Mouse (Mus musculus) stomach, embryonic 15.5 days (tissue): ENCODE results near the gene Lingo1. TPM values are rescaled to one million over a fixed set of nuclear protein-coding genes. Genes with fewer than 3 reads are reported as not detected.

Source experiments
- ATAC-seq: fragments of 200-750 bp; cut with Nextera tagmentation; 2 replicates; pipeline ENCODE4 v1.8.0; 2017; ENCODE audit warnings: low read depth, moderate number of reproducible peaks, moderate TSS enrichment; ENCODE audit not compliant: insufficient read depth, low FRiP score
- H3K27ac ChIP-seq: fragments of 300-500 bp; sonication (generic); 2 replicates; pipeline ENCODE4 v1.5.1; 2015; ENCODE audit warnings: mild to moderate bottlenecking, inconsistent platforms
- H3K27me3 ChIP-seq: fragments of 300-500 bp; sonication (generic); replicated peaks from 2 replicates; pipeline ENCODE4 v1.6.1; 2015; ENCODE audit warnings: inconsistent platforms
- H3K36me3 ChIP-seq: fragments of 300-500 bp; sonication (generic); 2 replicates; pipeline ENCODE4 v1.6.1; 2015; ENCODE audit warnings: inconsistent platforms
- H3K4me1 ChIP-seq: fragments of 300-500 bp; sonication (generic); 2 replicates; pipeline ENCODE4 v1.6.1; 2015; ENCODE audit warnings: inconsistent platforms
- H3K4me2 ChIP-seq: fragments of 300-500 bp; sonication (generic); 2 replicates; pipeline ENCODE4 v1.6.1; 2015; ENCODE audit warnings: mild to moderate bottlenecking, inconsistent platforms
- H3K4me3 ChIP-seq: fragments of 300-500 bp; sonication (generic); replicated peaks from 2 replicates; pipeline ENCODE4 v1.5.1; 2015; ENCODE audit warnings: inconsistent platforms
- H3K9ac ChIP-seq: fragments of 300-500 bp; sonication (generic); 2 replicates; pipeline ENCODE4 v1.6.1; 2015; ENCODE audit warnings: inconsistent platforms
- H3K9me3 ChIP-seq: fragments of 300-500 bp; sonication (generic); 2 replicates; pipeline ENCODE4 v1.6.1; 2016; ENCODE audit warnings: inconsistent platforms
- WGBS: fragments of 180-500 bp; shearing (Covaris S2); methylation state at CpG from one replicate; pipeline ENCODE4 v1.1.7; 2015; 5-methylcytosine and 5-hydroxymethylcytosine counted together
- polyA plus RNA-seq: library from polyadenylated mRNA; unstranded; fragments of >200 nt; fragmentation: Nextera tagmentation; extraction: Ambion mirVana; gene quantifications from 2 replicates; pipeline ENCODE4 v1.2.1, GENCODE M21; 2015

Gene Lingo1
- polyA plus RNA-seq, 1 experiment from 2014 or later, result 2.8 TPM

DNA sequence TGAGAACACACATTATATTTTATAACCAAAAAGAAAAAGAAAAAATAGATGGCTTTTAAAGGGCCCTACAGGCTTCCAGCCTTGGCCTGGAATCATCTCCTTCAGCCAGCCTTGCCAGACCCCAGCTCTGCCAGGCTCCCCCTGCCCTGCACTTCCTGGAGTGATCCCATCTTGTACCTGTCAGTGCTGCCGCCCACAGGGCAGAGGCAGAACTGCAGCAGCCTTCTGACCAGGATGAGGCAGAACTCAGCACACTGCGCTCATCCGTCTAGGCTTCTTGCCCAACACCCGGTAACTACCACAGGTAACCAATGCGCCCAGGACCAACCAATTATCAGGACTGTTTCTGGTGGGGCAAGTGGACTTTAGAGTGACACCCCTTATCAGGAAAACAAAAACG lies 22.0 kb downstream of the Lingo1 start:
- H3K9ac ChIP-seq, result no peak overlapping the region
- H3K4me2 ChIP-seq, result no peak overlapping the region
- no peak overlapping the region for H3K4me3 ChIP-seq
- no peaks in the 10 kb centered on the region for H3K27me3 ChIP-seq
- ATAC-seq, result no peak
- no peaks in the 10 kb centered on the region for H3K36me3 ChIP-seq
- WGBS, result 48% methylated on average over 6 of the region's 6 CpGs
- no peaks in the 10 kb centered on the region for H3K9me3 ChIP-seq
- H3K4me1 ChIP-seq, result no peaks in the 10 kb centered on the region
- no peak overlapping the region for H3K27ac ChIP-seq

- Histone ChIP-seq H3K27ac (no peak overlapping the region), H3K4me1 (no peaks in the 10 kb centered on the region), H3K4me3 (no peak overlapping the region), H3K9me3 (no peaks in the 10 kb centered on the region), H3K4me2 (no peak overlapping the region), H3K36me3 (no peaks in the 10 kb centered on the region), H3K9ac (no peak overlapping the region), H3K27me3 (no peaks in the 10 kb centered on the region)
- WGBS, result 80% methylated on average over 7 of the region's 7 CpGs
- no peak for ATAC-seq
Measured at GRCm38 (mm10) chr9:56773666-56774065, 22.6 kb downstream of the Lingo1 start.

- H3K27ac ChIP-seq, result no peak overlapping the region
- H3K4me3 ChIP-seq, result no peak overlapping the region
- H3K9me3 ChIP-seq, result no peaks in the 10 kb centered on the region
- no peak overlapping the region for H3K4me2 ChIP-seq
- H3K27me3 ChIP-seq, result no peaks in the 10 kb centered on the region
- no peak for ATAC-seq
- H3K9ac ChIP-seq, result no peak overlapping the region
- H3K36me3 ChIP-seq, result no peaks in the 10 kb centered on the region
- peaks cover 3% of the 10 kb centered on the region; the same call in 1 of the 2 replicates for H3K4me1 ChIP-seq
- WGBS, result 71% methylated on average over 9 of the region's 9 CpGs
Measured at GRCm38 (mm10) chr9:56767653-56768136, 28.6 kb downstream of the Lingo1 start.

GRCm38 (mm10) chr9:56766629-56767357 lies 29.5 kb downstream of the Lingo1 start:
- peak; percentile 66; the same call in 1 of the 2 replicates for ATAC-seq
- H3K4me2 ChIP-seq, result no peak overlapping the region
- 43% methylated on average over 11 of the region's 11 CpGs for WGBS
- H3K27me3 ChIP-seq, result no peaks in the 10 kb centered on the region
- H3K36me3 ChIP-seq, result no peaks in the 10 kb centered on the region
- H3K9me3 ChIP-seq, result no peaks in the 10 kb centered on the region
- no peak overlapping the region for H3K4me3 ChIP-seq
- H3K4me1 ChIP-seq, result peaks cover 3% of the 10 kb centered on the region; the same call in 1 of the 2 replicates
- H3K9ac ChIP-seq, result no peak overlapping the region
- H3K27ac ChIP-seq, result no peak overlapping the region

- no peak for ATAC-seq
- no peaks in the 10 kb centered on the region for H3K36me3 ChIP-seq
- no peak overlapping the region for H3K4me3 ChIP-seq
- no peak overlapping the region for H3K4me2 ChIP-seq
- H3K9me3 ChIP-seq, result no peaks in the 10 kb centered on the region
- no peaks in the 10 kb centered on the region for H3K27me3 ChIP-seq
- 90% methylated on average over 9 of the region's 9 CpGs for WGBS
- no peak overlapping the region for H3K9ac ChIP-seq
- no peak overlapping the region for H3K27ac ChIP-seq
- no peaks in the 10 kb centered on the region for H3K4me1 ChIP-seq
Measured at GRCm38 (mm10) chr9:56762106-56762562, 34.1 kb downstream of the Lingo1 start.

DNA sequence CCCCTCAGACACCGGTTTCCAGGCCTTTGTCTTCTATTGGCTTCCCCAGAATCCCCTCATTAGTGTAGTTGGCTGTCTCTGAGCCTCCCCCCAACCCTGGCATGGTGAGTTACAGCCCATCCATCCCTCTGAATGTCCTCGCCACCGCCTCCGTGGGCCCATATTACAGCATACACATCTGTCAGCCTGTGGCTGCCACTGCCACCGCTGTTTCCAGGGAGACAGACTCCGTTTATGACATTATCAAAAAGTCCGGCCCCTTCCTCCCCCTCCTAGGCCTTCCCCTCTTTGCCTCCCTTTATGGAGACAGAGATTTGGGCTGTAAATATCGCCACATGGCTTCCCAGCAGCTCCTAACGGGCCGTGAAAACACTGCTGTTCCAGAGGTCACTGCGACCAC lies 38.5 kb downstream of the Lingo1 start:
- ATAC-seq, result no peak
- Histone ChIP-seq H3K4me3 (no peak overlapping the region), H3K36me3 (no peaks in the 10 kb centered on the region), H3K27ac (no peak overlapping the region), H3K9me3 (no peaks in the 10 kb centered on the region), H3K9ac (no peak overlapping the region), H3K4me1 (no peaks in the 10 kb centered on the region), H3K4me2 (no peak overlapping the region), H3K27me3 (no peaks in the 10 kb centered on the region; the same call in 1 of the 2 replicates)
- 27% methylated on average over 11 of the region's 11 CpGs for WGBS

DNA sequence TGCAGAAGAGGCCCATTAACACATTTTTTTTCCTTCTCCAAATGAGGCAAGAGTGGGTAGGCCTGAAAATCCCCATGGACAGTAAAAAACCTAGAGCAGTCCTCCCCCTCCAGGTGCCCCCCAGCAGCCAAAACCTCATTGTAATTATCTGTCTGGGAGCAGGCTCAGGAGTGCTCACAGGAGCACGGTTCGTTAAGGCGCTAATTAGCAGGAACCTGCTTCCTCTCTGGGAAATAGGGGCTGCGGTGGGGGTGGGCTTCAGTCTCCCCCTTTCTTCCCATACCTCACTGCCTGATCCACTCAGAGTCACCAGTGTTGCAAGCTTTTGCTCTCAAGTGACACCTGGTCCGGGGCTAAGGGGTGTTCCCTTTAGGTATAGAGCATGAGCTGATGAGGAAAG lies 41.1 kb downstream of the Lingo1 start:
- 85% methylated on average over 5 of the region's 5 CpGs for WGBS
- no peaks in the 10 kb centered on the region for H3K36me3 ChIP-seq
- no peak overlapping the region for H3K27ac ChIP-seq
- ATAC-seq, result no peak
- H3K4me1 ChIP-seq, result no peaks in the 10 kb centered on the region
- no peak overlapping the region for H3K4me3 ChIP-seq
- no peak overlapping the region for H3K4me2 ChIP-seq
- H3K27me3 ChIP-seq, result no peaks in the 10 kb centered on the region; the same call in 1 of the 2 replicates
- no peaks in the 10 kb centered on the region for H3K9me3 ChIP-seq
- no peak overlapping the region for H3K9ac ChIP-seq

GRCm38 (mm10) chr9:56753386-56753785 lies 42.9 kb downstream of the Lingo1 start:
- Histone ChIP-seq H3K4me1 (no peaks in the 10 kb centered on the region), H3K27ac (no peak overlapping the region), H3K4me2 (no peak overlapping the region), H3K36me3 (no peaks in the 10 kb centered on the region), H3K27me3 (no peaks in the 10 kb centered on the region; the same call in 1 of the 2 replicates), H3K4me3 (no peak overlapping the region), H3K9ac (no peak overlapping the region), H3K9me3 (no peaks in the 10 kb centered on the region)
- WGBS, result 74% methylated on average over 6 of the region's 6 CpGs
- no peak for ATAC-seq

DNA sequence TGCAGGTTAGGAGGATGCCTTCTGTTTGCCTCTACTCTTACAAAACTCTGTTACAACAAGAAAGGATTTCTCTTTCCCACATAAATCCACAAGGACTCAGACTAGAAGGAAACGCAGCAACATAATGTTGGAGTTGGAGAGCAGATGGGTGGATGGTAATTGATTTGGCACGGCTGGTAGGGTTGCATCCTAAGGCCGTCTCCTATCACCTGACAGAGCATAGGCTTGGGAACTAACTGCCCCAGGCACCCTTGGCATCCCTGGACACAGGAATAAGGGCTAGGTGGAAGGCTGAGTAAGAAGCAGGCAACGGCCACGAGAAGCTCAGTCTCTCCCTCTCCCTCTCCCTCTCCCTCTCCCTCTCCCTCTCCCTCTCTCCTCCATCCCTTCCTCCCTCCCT lies 48.2 kb downstream of the Lingo1 start:
- Histone ChIP-seq H3K27ac (no peak overlapping the region), H3K27me3 (no peaks in the 10 kb centered on the region), H3K4me3 (no peak overlapping the region), H3K4me2 (no peak overlapping the region), H3K9ac (no peak overlapping the region), H3K9me3 (no peaks in the 10 kb centered on the region), H3K4me1 (no peaks in the 10 kb centered on the region), H3K36me3 (no peaks in the 10 kb centered on the region)
- no peak for ATAC-seq
- WGBS, result 69% methylated on average over 5 of the region's 5 CpGs

GRCm38 (mm10) chr9:56746926-56747294 lies 49.4 kb downstream of the Lingo1 start:
- Histone ChIP-seq H3K36me3 (no peaks in the 10 kb centered on the region), H3K9ac (no peak overlapping the region), H3K27ac (no peak overlapping the region), H3K4me2 (no peak overlapping the region), H3K9me3 (no peaks in the 10 kb centered on the region), H3K4me3 (no peak overlapping the region), H3K27me3 (no peaks in the 10 kb centered on the region), H3K4me1 (no peaks in the 10 kb centered on the region)
- ATAC-seq, result no peak
- WGBS, result 60% methylated on average over 4 of the region's 4 CpGs

DNA sequence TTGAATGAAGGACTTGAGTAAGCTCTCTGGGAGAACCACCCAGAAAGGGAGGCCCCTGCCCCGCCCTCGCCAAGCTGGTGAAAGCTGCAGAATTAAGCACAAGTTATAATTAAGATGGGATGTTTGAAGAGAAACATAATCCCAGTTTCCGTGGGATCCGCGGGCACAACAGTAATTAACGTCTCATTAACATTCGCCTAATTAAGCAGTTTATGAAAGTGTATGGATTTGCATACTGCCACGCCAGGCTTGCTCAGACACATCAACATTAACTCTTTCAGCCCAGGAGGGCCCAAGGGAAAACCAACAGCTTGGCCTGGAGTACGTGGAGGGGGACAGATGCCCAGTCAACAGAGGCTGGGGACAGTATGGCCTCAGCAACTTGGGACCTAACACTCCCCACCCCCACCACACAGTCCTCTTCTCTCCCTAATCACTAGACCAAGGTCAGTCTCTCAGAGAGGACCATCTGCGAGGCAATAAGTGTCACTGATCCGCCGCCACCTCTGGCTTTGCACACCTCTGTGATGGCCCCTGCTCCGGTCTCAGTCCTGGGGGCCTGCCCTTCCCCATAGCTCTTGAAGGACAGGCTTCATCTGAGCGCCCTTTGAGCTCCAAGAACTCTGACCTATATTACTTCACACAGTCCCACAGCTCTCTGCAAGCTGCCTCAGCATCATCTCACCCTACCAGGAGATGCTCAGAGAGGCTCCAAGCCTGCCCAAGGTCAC lies 49.9 kb downstream of the Lingo1 start:
- Histone ChIP-seq H3K4me3 (no peak overlapping the region), H3K27ac (no peak overlapping the region), H3K27me3 (no peaks in the 10 kb centered on the region), H3K4me1 (no peaks in the 10 kb centered on the region), H3K4me2 (no peak overlapping the region), H3K9me3 (no peaks in the 10 kb centered on the region), H3K9ac (no peak overlapping the region), H3K36me3 (no peaks in the 10 kb centered on the region)
- ATAC-seq, result no peak
- WGBS, result 75% methylated on average over 14 of the region's 14 CpGs

DNA sequence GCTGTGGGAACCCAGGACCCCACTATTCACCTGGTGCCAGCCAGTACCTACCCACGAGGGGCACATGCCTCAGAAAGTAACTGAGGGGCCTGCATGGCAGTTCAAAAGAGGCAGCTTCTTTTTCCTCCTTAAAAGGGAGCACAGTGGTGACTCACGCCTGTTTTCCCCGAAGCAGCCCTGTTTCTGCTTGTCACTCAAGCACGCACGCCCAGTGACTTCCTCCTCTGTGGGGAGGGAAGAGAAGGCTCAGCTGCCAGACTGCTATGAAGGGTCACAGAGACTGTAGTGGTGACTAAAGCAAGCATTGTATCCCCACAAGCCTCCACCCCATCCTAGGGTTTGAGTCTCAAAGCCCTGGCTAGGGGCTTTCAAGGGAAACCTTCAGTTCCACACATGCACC lies 51.9 kb downstream of the Lingo1 start:
- 26% methylated on average over 5 of the region's 5 CpGs for WGBS
- Histone ChIP-seq H3K9me3 (no peaks in the 10 kb centered on the region), H3K36me3 (no peaks in the 10 kb centered on the region)

More for the DNA sequence above, 51.9 kb downstream of the Lingo1 start:
- H3K27ac ChIP-seq, result no peak overlapping the region
- no peak overlapping the region for H3K4me3 ChIP-seq
- H3K27me3 ChIP-seq, result no peaks in the 10 kb centered on the region
- H3K4me2 ChIP-seq, result no peak overlapping the region
- no peak for ATAC-seq
- no peaks in the 10 kb centered on the region for H3K4me1 ChIP-seq
- H3K9ac ChIP-seq, result no peak overlapping the region
